Mouse (Mus musculus) lung, embryonic 14.5 days (tissue): Measurements from ENCODE around the gene Gm20388. TPM values are rescaled to one million over a fixed set of nuclear protein-coding genes. Genes with fewer than 3 reads are reported as not detected.
A peak's percentile ranks its signal among the peaks of the same experiment; 100 is the strongest.
"Not testable (repeated sequence)": the region's sequence is repeated elsewhere in the genome, so short reads cannot be mapped to it uniquely, and the experiment has no call there.

Experiments used
- ATAC-seq: fragments of 200-750 bp; cut with Nextera tagmentation; 2 replicates; pipeline ENCODE4 v1.8.0; 2017; ENCODE audit warnings: mild to moderate bottlenecking, moderate TSS enrichment, moderate library complexity; ENCODE audit not compliant: insufficient read depth
- DNase-seq: peaks from one replicate; pipeline ENCODE4 v3.0.0-alpha.2; 2015
- H3K27ac ChIP-seq: fragments of 300-500 bp; sonication (generic); 2 replicates; pipeline ENCODE4 v1.5.1; 2014; ENCODE audit warnings: low read depth, mild to moderate bottlenecking, moderate library complexity
- H3K27me3 ChIP-seq: fragments of 300-500 bp; sonication (generic); 2 replicates; pipeline ENCODE4 v1.6.1; 2014; ENCODE audit warnings: low read length, control low read depth; ENCODE audit not compliant: insufficient read depth
- H3K36me3 ChIP-seq: fragments of 300-500 bp; sonication (generic); 2 replicates; pipeline ENCODE4 v1.6.1; 2014; ENCODE audit warnings: control low read depth; ENCODE audit not compliant: insufficient read depth
- H3K4me1 ChIP-seq: fragments of 300-500 bp; sonication (generic); 2 replicates; pipeline ENCODE4 v1.6.1; 2014; ENCODE audit warnings: antibody characterized with exemption, control low read depth; ENCODE audit not compliant: insufficient read depth
- H3K4me2 ChIP-seq: fragments of 300-500 bp; sonication (generic); 2 replicates; pipeline ENCODE4 v1.6.1; 2014; ENCODE audit warnings: mild to moderate bottlenecking
- H3K4me3 ChIP-seq: fragments of 300-500 bp; sonication (generic); 2 replicates; pipeline ENCODE4 v1.5.1; 2014; ENCODE audit warnings: low read depth, low read length
- H3K9ac ChIP-seq: fragments of 300-500 bp; sonication (generic); 2 replicates; pipeline ENCODE4 v1.6.1; 2014
- H3K9me3 ChIP-seq: fragments of 300-500 bp; sonication (generic); 2 replicates; pipeline ENCODE4 v1.6.1; 2016; ENCODE audit warnings: low read depth, low read length, control low read depth
- CTCF ChIP-seq: IDR thresholded peaks from 2 replicates; pipeline ENCODE4 v1.5.1; 2016; ENCODE audit warnings: antibody characterized with exemption, low read depth
- WGBS: fragments of 180-500 bp; shearing (Covaris S2); extraction: QIAGEN DNeasy Blood & Tissue Kit; methylation state at CpG from one replicate; pipeline ENCODE4 v1.1.7; 2014; 5-methylcytosine and 5-hydroxymethylcytosine counted together
- polyA plus RNA-seq: library from polyadenylated mRNA; unstranded; fragments of >200 nt; fragmentation: Nextera tagmentation; extraction: Ambion mirVana; gene quantifications from 2 replicates; pipeline ENCODE4 v1.2.1, GENCODE M21; 2014

Gm20388 gene
- polyA plus RNA-seq, 1 experiment from 2014 or later, result not detected

DNA sequence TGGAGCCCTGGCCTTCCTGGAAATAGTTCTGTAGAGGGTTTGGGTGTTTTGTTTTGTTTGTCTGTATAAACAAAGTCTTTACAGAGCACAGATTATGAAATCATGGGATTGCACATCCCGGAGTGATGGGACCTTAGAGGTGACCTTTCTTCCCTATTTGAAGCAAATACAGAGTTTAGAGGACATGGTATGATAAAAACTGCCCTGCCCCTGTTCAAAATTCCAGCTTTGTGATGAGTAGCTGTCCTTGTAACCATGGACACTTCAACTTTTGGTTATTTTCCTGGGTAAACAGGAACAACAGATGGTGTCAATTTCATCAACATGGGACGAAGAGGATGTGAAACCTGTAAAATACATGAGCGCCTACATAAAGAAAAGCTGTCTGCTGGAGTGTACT, 3133.3 kb downstream of the Gm20388 start:
- H3K27ac ChIP-seq, result no peak overlapping the region
- H3K9ac ChIP-seq, result no peak overlapping the region
- H3K27me3 ChIP-seq, result no peaks in the 10 kb centered on the region
- peaks cover 17% of the 10 kb centered on the region for H3K4me1 ChIP-seq
- no peaks in the 10 kb centered on the region for H3K36me3 ChIP-seq
- H3K9me3 ChIP-seq, result no peaks in the 10 kb centered on the region
- no peak for TF ChIP-seq CTCF
- H3K4me3 ChIP-seq, result 0 out of 2 replicates have a peak overlapping the region, but pooled peaks have one; percentile 100
- peak overlapping the region; percentile 18; the same call in 1 of the 2 replicates for H3K4me2 ChIP-seq
- DNase-seq (no peak), ATAC-seq (no peak)
- 74% methylated on average over 3 of the region's 3 CpGs for WGBS

GRCm38 (mm10) chr8:123044743-123045425, 3134.2 kb downstream of the Gm20388 start:
- H3K4me2 ChIP-seq, H3K4me3 ChIP-seq, ATAC-seq, H3K9ac ChIP-seq, H3K36me3 ChIP-seq, H3K9me3 ChIP-seq, DNase-seq, H3K27ac ChIP-seq, H3K27me3 ChIP-seq: not testable (repeated sequence)
- 93% methylated on average over 23 of the region's 23 CpGs for WGBS
- peaks cover 14% of the 10 kb centered on the region for H3K4me1 ChIP-seq

GRCm38 (mm10) chr8:123046706-123047105, 3136.1 kb downstream of the Gm20388 start:
- H3K9ac ChIP-seq, result no peak overlapping the region
- H3K4me2 ChIP-seq, result no peak overlapping the region
- no peak for TF ChIP-seq CTCF
- peaks cover 4% of the 10 kb centered on the region; the same call in 1 of the 2 replicates for H3K4me1 ChIP-seq
- WGBS, result 75% methylated on average over 4 of the region's 4 CpGs
- no peaks in the 10 kb centered on the region for H3K9me3 ChIP-seq
- DNase-seq (no peak), ATAC-seq (no peak)
- H3K36me3 ChIP-seq, result no peaks in the 10 kb centered on the region
- H3K27me3 ChIP-seq, result no peaks in the 10 kb centered on the region
- H3K4me3 ChIP-seq, result no peak overlapping the region
- no peak overlapping the region for H3K27ac ChIP-seq

DNA sequence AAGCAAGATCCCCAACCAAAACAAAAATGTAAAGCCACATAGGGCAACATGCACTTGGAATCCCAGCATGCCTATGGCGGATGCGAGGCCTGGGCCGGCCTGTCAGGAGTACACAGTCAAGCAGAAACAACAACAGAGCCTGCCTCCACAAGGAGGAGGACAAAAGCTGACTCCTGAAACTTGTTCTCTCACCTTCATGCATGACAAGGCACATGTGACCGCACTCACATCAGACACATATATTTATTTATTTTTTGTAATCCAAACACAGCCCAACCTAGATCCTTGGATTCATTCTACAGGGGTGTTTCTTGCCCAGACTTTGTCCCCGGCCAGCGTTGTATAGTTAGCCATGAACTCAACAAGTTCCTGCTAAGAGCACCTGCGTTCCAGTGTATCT, 3137.2 kb downstream of the Gm20388 start:
- Histone ChIP-seq H3K4me2 (no peak overlapping the region), H3K4me3 (no peak overlapping the region), H3K27ac (no peak overlapping the region), H3K9ac (no peak overlapping the region), H3K27me3 (no peaks in the 10 kb centered on the region), H3K36me3 (no peaks in the 10 kb centered on the region), H3K4me1 (peaks cover 4% of the 10 kb centered on the region; the same call in 1 of the 2 replicates), H3K9me3 (no peaks in the 10 kb centered on the region)
- no peak for TF ChIP-seq CTCF
- DNase-seq (no peak), ATAC-seq (no peak)
- WGBS, result 75% methylated on average over 7 of the region's 7 CpGs

DNA sequence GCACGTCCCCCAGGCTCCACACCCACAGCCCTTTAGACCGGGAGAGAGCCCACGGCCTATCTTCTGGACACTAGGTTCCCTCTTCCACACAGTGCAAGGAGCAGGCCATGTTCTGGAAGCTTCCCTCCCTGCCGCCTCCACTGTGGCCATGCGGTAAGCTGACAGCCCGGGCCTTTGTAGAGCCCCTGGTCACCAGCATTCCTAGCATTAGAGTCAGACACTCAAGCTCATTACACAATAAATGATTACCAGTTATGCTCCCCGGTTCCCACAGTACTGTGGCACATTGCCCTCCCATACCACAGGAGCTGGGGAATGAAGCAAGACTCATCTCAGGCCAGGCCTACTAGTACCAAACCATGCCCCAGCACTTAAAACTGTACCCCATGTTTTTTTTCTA, 3137.8 kb downstream of the Gm20388 start:
- Histone ChIP-seq H3K36me3 (no peaks in the 10 kb centered on the region), H3K9me3 (no peaks in the 10 kb centered on the region), H3K4me1 (peaks cover 4% of the 10 kb centered on the region; the same call in 1 of the 2 replicates), H3K9ac (no peak overlapping the region), H3K4me3 (no peak overlapping the region), H3K27ac (no peak overlapping the region), H3K27me3 (no peaks in the 10 kb centered on the region), H3K4me2 (no peak overlapping the region)
- WGBS, result 87% methylated on average over 7 of the region's 7 CpGs
- no peak for DNase-seq
- TF ChIP-seq CTCF, result no peak
- ATAC-seq, result no peak

DNA sequence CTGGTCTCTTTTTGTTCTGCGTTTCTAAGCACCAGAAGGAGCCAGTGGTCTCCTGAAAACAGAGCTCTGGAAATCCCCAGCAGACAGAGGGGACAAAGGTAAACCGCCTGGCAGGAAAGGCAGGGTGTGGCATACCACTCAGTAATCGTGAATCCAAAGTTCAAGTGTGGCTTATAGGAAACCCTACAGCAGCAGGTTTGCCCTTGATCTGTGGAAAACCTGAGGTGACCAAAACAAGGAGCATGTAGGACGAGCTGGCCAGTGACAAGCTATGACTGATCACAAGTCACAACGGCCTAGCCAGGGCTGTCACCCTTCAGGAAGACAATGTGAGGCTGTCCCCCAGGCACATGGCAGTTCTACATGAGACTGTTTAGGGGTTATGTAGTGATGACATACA, 3140.8 kb downstream of the Gm20388 start:
- H3K4me1 ChIP-seq, result no peaks in the 10 kb centered on the region
- whole genome bisulfite sequencing, result 52% methylated on average over 5 of the region's 5 CpGs
- no peaks in the 10 kb centered on the region for H3K27me3 ChIP-seq
- no peak overlapping the region for H3K9ac ChIP-seq
- no peak overlapping the region for H3K4me2 ChIP-seq
- no peak for ATAC-seq
- no peaks in the 10 kb centered on the region for H3K9me3 ChIP-seq
- no peak for DNase-seq
- no peak overlapping the region for H3K4me3 ChIP-seq
- H3K36me3 ChIP-seq, result no peaks in the 10 kb centered on the region
- TF ChIP-seq CTCF, result no peak
- no peak overlapping the region for H3K27ac ChIP-seq

DNA sequence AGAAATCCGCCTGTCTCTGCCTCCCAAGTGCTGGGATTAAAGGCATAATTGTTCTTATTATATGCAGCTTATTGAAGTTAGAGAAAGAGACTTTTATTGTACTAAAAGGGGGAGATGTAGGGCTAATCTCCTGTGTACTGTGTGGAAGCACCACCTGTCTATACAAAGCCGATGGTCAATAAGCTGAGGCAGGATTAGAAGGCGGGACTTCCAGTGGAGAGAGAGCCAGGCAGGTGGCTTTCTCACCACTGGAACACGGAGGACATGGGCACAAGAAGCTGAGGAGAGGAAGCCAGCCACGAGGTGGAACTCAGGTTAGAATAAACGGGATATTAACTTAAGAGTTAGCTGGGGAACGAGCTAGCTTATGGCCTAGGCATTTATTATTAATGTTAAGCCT, 3152.1 kb downstream of the Gm20388 start, which contains the start of gene Spg7:
TSS of gene Spg7 (plus strand) at position 222 of the 400 bp plus-strand sequence.
- ATAC-seq (no peak), DNase-seq (no peak)
- H3K27ac ChIP-seq, result no peak within 1 kb of the TSS
- H3K4me3 ChIP-seq, result no peak within 1 kb of the TSS
- H3K36me3 ChIP-seq, result peaks cover 10% of the 10 kb centered on the region
- WGBS, result 68% methylated on average over 7 of the region's 7 CpGs
- no peaks in the 10 kb centered on the region for H3K9me3 ChIP-seq
- no peak within 1 kb of the TSS for H3K9ac ChIP-seq
- TF ChIP-seq CTCF, result no peak
- H3K4me1 ChIP-seq, result peaks cover 11% of the 10 kb centered on the region
- no peak within 1 kb of the TSS for H3K4me2 ChIP-seq
- no peaks in the 10 kb centered on the region for H3K27me3 ChIP-seq
